Mouse (Mus musculus) lung, embryonic 15.5 days (tissue): ENCODE measurements around the gene Sult1a1. TPM values are rescaled to one million over a fixed set of nuclear protein-coding genes. Genes with fewer than 3 reads are reported as not detected.

Source experiments
- ATAC-seq: fragments of 200-750 bp; cut with Nextera tagmentation; 2 replicates; pipeline ENCODE4 v1.8.0; 2017; ENCODE audit warnings: moderate number of reproducible peaks, borderline replicate concordance; ENCODE audit not compliant: low FRiP score, low TSS enrichment; ENCODE audit errors: extremely low read depth
- H3K27ac ChIP-seq: fragments of 300-500 bp; sonication (generic); 2 replicates; pipeline ENCODE4 v1.5.1; 2015; ENCODE audit warnings: moderate library complexity, mild to moderate bottlenecking, inconsistent platforms
- H3K27me3 ChIP-seq: fragments of 300-500 bp; sonication (generic); 2 replicates; pipeline ENCODE4 v1.6.1; 2015; ENCODE audit warnings: inconsistent platforms
- H3K36me3 ChIP-seq: fragments of 300-500 bp; sonication (generic); 2 replicates; pipeline ENCODE4 v1.6.1; 2015; ENCODE audit warnings: inconsistent platforms
- H3K4me1 ChIP-seq: fragments of 300-500 bp; sonication (generic); 2 replicates; pipeline ENCODE4 v1.6.1; 2015; ENCODE audit warnings: inconsistent platforms
- H3K4me2 ChIP-seq: fragments of 300-500 bp; sonication (generic); 2 replicates; pipeline ENCODE4 v1.6.1; 2015; ENCODE audit warnings: inconsistent platforms, mild to moderate bottlenecking, moderate library complexity
- H3K4me3 ChIP-seq: fragments of 300-500 bp; sonication (generic); 2 replicates; pipeline ENCODE4 v1.5.1; 2015; ENCODE audit warnings: mild to moderate bottlenecking, inconsistent platforms
- H3K9ac ChIP-seq: fragments of 300-500 bp; sonication (generic); 2 replicates; pipeline ENCODE4 v1.6.1; 2015; ENCODE audit warnings: inconsistent platforms
- H3K9me3 ChIP-seq: fragments of 300-500 bp; sonication (generic); 2 replicates; pipeline ENCODE4 v1.6.1; 2016; ENCODE audit warnings: inconsistent platforms
- WGBS: fragments of 180-500 bp; shearing (Covaris S2); methylation state at CpG from one replicate; pipeline ENCODE4 v1.1.7; 2015; 5-methylcytosine and 5-hydroxymethylcytosine counted together
- polyA plus RNA-seq: library from polyadenylated mRNA; unstranded; fragments of >200 nt; fragmentation: Nextera tagmentation; extraction: Ambion mirVana; gene quantifications from 2 replicates; pipeline ENCODE4 v1.2.1, GENCODE M21; 2015

The Sult1a1 gene
- polyA plus RNA-seq, 1 experiment from 2014 or later: 6.8 TPM

GRCm38 (mm10) chr7:126678545-126679341 is 2.5 kb upstream of the Sult1a1 start:
- peaks cover 4% of the 10 kb centered on the region; the same call in 1 of the 2 replicates for H3K4me1 ChIP-seq
- no peaks in the 10 kb centered on the region for H3K9me3 ChIP-seq
- no peak overlapping the region for H3K27ac ChIP-seq
- H3K27me3 ChIP-seq: no peaks in the 10 kb centered on the region
- ATAC-seq: no peak
- 48% methylated on average over 8 of the region's 8 CpGs for WGBS
- H3K9ac ChIP-seq: no peak overlapping the region
- no peak overlapping the region for H3K4me2 ChIP-seq
- H3K4me3 ChIP-seq: no peak overlapping the region
- no peaks in the 10 kb centered on the region for H3K36me3 ChIP-seq

- H3K9me3 ChIP-seq: no peaks in the 10 kb centered on the region
- H3K9ac ChIP-seq: no peak overlapping the region
- 0 out of 2 replicates have a peak overlapping the region, but pooled peaks have one; percentile 74 for H3K27ac ChIP-seq
- ATAC-seq: 0 out of 2 replicates have a peak, but pooled peaks have one; percentile 7
- no peak overlapping the region for H3K4me3 ChIP-seq
- H3K4me2 ChIP-seq: no peak overlapping the region
- H3K27me3 ChIP-seq: no peaks in the 10 kb centered on the region
- peaks cover 4% of the 10 kb centered on the region; the same call in 1 of the 2 replicates for H3K4me1 ChIP-seq
- 65% methylated on average over 4 of the region's 4 CpGs for whole genome bisulfite sequencing
- peaks cover 15% of the 10 kb centered on the region; the same call in 1 of the 2 replicates for H3K36me3 ChIP-seq
These were observed 494 bp upstream of the Sult1a1 start for GRCm38 (mm10) chr7:126676631-126677220.

GRCm38 (mm10) chr7:126675104-126675503 is 1.1 kb downstream of the Sult1a1 start:
- H3K9me3 ChIP-seq: no peaks in the 10 kb centered on the region
- no peak overlapping the region for H3K4me3 ChIP-seq
- 92% methylated on average over 8 of the region's 8 CpGs for WGBS
- H3K36me3 ChIP-seq: peaks cover 29% of the 10 kb centered on the region; the same call in 1 of the 2 replicates
- H3K9ac ChIP-seq: no peak overlapping the region
- H3K27ac ChIP-seq: no peak overlapping the region
- no peak for ATAC-seq
- H3K4me1 ChIP-seq: peaks cover 4% of the 10 kb centered on the region; the same call in 1 of the 2 replicates
- no peaks in the 10 kb centered on the region for H3K27me3 ChIP-seq
- no peak overlapping the region for H3K4me2 ChIP-seq

GRCm38 (mm10) chr7:126672111-126672510 is 4.1 kb downstream of the Sult1a1 start:
- Histone ChIP-seq H3K27ac (no peak overlapping the region), H3K9me3 (no peaks in the 10 kb centered on the region), H3K4me2 (no peak overlapping the region), H3K27me3 (no peaks in the 10 kb centered on the region), H3K4me1 (peaks cover 4% of the 10 kb centered on the region; the same call in 1 of the 2 replicates), H3K4me3 (no peak overlapping the region), H3K9ac (no peak overlapping the region), H3K36me3 (peaks cover 31% of the 10 kb centered on the region; the same call in 1 of the 2 replicates)
- no peak for ATAC-seq
- 90% methylated on average over 9 of the region's 9 CpGs for WGBS

- Histone ChIP-seq H3K9ac (no peak overlapping the region), H3K4me3 (no peak overlapping the region), H3K36me3 (peaks cover 31% of the 10 kb centered on the region; the same call in 1 of the 2 replicates), H3K9me3 (no peaks in the 10 kb centered on the region), H3K27ac (no peak overlapping the region), H3K4me2 (no peak overlapping the region), H3K4me1 (no peaks in the 10 kb centered on the region), H3K27me3 (no peaks in the 10 kb centered on the region)
- ATAC-seq: no peak
- 89% methylated on average over 3 of the region's 3 CpGs for WGBS
These were observed 6.1 kb downstream of the Sult1a1 start for GRCm38 (mm10) chr7:126670152-126670551.

GRCm38 (mm10) chr7:126668452-126668851 is 7.8 kb downstream of the Sult1a1 start:
- no peak overlapping the region for H3K4me3 ChIP-seq
- H3K9ac ChIP-seq: no peak overlapping the region
- peaks cover 31% of the 10 kb centered on the region; the same call in 1 of the 2 replicates for H3K36me3 ChIP-seq
- no peak overlapping the region for H3K4me2 ChIP-seq
- no peaks in the 10 kb centered on the region for H3K9me3 ChIP-seq
- 0 out of 2 replicates have a peak, but pooled peaks have one; percentile 23 for ATAC-seq
- no peaks in the 10 kb centered on the region for H3K27me3 ChIP-seq
- no peaks in the 10 kb centered on the region for H3K4me1 ChIP-seq
- H3K27ac ChIP-seq: peak overlapping the region; percentile 73
- 49% methylated on average over 5 of the region's 5 CpGs for WGBS

- H3K4me2 ChIP-seq: no peak overlapping the region
- WGBS: 82% methylated on average over 9 of the region's 9 CpGs
- H3K9ac ChIP-seq: no peak overlapping the region
- no peaks in the 10 kb centered on the region for H3K9me3 ChIP-seq
- no peaks in the 10 kb centered on the region for H3K27me3 ChIP-seq
- H3K4me1 ChIP-seq: no peaks in the 10 kb centered on the region
- no peak for ATAC-seq
- no peak overlapping the region for H3K4me3 ChIP-seq
- peak overlapping the region; percentile 73; the same call in 1 of the 2 replicates for H3K27ac ChIP-seq
- peaks cover 31% of the 10 kb centered on the region; the same call in 1 of the 2 replicates for H3K36me3 ChIP-seq
These were observed 8.6 kb downstream of the Sult1a1 start for GRCm38 (mm10) chr7:126667495-126668090.

GRCm38 (mm10) chr7:126665269-126665668 is 11.0 kb downstream of the Sult1a1 start:
- Histone ChIP-seq H3K27me3 (no peaks in the 10 kb centered on the region), H3K4me3 (no peak overlapping the region), H3K9me3 (no peaks in the 10 kb centered on the region), H3K4me1 (no peaks in the 10 kb centered on the region), H3K36me3 (peaks cover 11% of the 10 kb centered on the region; the same call in 1 of the 2 replicates), H3K27ac (no peak overlapping the region), H3K9ac (no peak overlapping the region), H3K4me2 (no peak overlapping the region)
- 93% methylated on average over 3 of the region's 3 CpGs for WGBS
- ATAC-seq: no peak

- no peaks in the 10 kb centered on the region for H3K4me1 ChIP-seq
- ATAC-seq: peak; percentile 73
- H3K27me3 ChIP-seq: no peaks in the 10 kb centered on the region
- no peak overlapping the region for H3K27ac ChIP-seq
- H3K9ac ChIP-seq: no peak overlapping the region
- no peak overlapping the region for H3K4me2 ChIP-seq
- H3K4me3 ChIP-seq: no peak overlapping the region
- no peaks in the 10 kb centered on the region for H3K9me3 ChIP-seq
- H3K36me3 ChIP-seq: peaks cover 7% of the 10 kb centered on the region; the same call in 1 of the 2 replicates
- WGBS: 43% methylated on average over 8 of the region's 8 CpGs
These were observed 12.6 kb downstream of the Sult1a1 start for GRCm38 (mm10) chr7:126663646-126664045.

GRCm38 (mm10) chr7:126659771-126660170 is 16.5 kb downstream of the Sult1a1 start:
- no peak overlapping the region for H3K4me3 ChIP-seq
- peaks cover 7% of the 10 kb centered on the region; the same call in 1 of the 2 replicates for H3K36me3 ChIP-seq
- WGBS: 85% methylated on average over 3 of the region's 3 CpGs
- no peaks in the 10 kb centered on the region for H3K27me3 ChIP-seq
- H3K4me2 ChIP-seq: no peak overlapping the region
- no peaks in the 10 kb centered on the region for H3K9me3 ChIP-seq
- H3K4me1 ChIP-seq: no peaks in the 10 kb centered on the region
- H3K27ac ChIP-seq: no peak overlapping the region
- H3K9ac ChIP-seq: no peak overlapping the region
- no peak for ATAC-seq

GRCm38 (mm10) chr7:126657522-126657921 is 18.7 kb downstream of the Sult1a1 start:
- no peaks in the 10 kb centered on the region for H3K27me3 ChIP-seq
- H3K9me3 ChIP-seq: no peaks in the 10 kb centered on the region
- no peak for ATAC-seq
- H3K4me2 ChIP-seq: no peak overlapping the region
- no peak overlapping the region for H3K4me3 ChIP-seq
- no peak overlapping the region for H3K27ac ChIP-seq
- no peak overlapping the region for H3K9ac ChIP-seq
- no peaks in the 10 kb centered on the region; the same call in 1 of the 2 replicates for H3K36me3 ChIP-seq
- 86% methylated on average over 1 of the region's 1 CpGs for WGBS
- no peaks in the 10 kb centered on the region for H3K4me1 ChIP-seq
